39 mouse cellular contexts compared by ENCODE assay signal in genomic region chr16:17853263-17853662, GRCm38 (mm10). TPM values are rescaled to one million over a fixed set of nuclear protein-coding genes. Genes with fewer than 3 reads are reported as not detected.
"Had no signal": no experiment of that assay in that cellular context is flagged by ENCODE, and none has a peak within 500 bp of the region (broad histone marks: within the 10 kb centered on the region; RNA-seq: fewer than 3 reads in every experiment).

No protein-coding gene starts in this region.

- H3K27me3 ChIP-seq: heart, embryonic 13.5 days; heart, embryonic 15.5 days; hindbrain, embryonic 12.5 days; hindbrain, embryonic 13.5 days; hindbrain, embryonic 15.5 days; intestine, embryonic 15.5 days; kidney, embryonic 15.5 days had no signal

- H3K4me1 ChIP-seq: heart, embryonic 13.5 days; heart, embryonic 15.5 days; hindbrain, embryonic 10.5 days; hindbrain, embryonic 12.5 days; hindbrain, embryonic 13.5 days; hindbrain, embryonic 15.5 days; intestine, embryonic 15.5 days; kidney, embryonic 15.5 days had no signal

- H3K27ac ChIP-seq: heart, embryonic 13.5 days; heart, embryonic 15.5 days; hindbrain, embryonic 10.5 days; hindbrain, embryonic 12.5 days; hindbrain, embryonic 13.5 days; hindbrain, embryonic 14.5 days; hindbrain, embryonic 15.5 days; hindbrain, postnatal 0 days; intestine, embryonic 15.5 days; kidney, embryonic 15.5 days; kidney, postnatal 0 days; layer of hippocampus, adult 2 months; left cerebral cortex, adult 2 months had no signal

- H3K4me3 ChIP-seq: heart, embryonic 13.5 days; heart, embryonic 15.5 days; hindbrain, embryonic 10.5 days; hindbrain, embryonic 12.5 days; hindbrain, embryonic 13.5 days; hindbrain, embryonic 15.5 days; intestine, embryonic 15.5 days; kidney, embryonic 15.5 days; layer of hippocampus, adult 2 months; left cerebral cortex, adult 2 months had no signal

- DNase-seq: heart, postnatal 10 days; heart, postnatal 14 days; heart, postnatal 36 days; heart, postnatal 4 days; kidney, adult 11 months; kidney, adult 18-20 months; kidney, adult 2 months; kidney, adult 8-10 months; kidney, adult 9 months; kidney, postnatal 10 days; kidney, postnatal 14 days; kidney, postnatal 36 days; kidney, postnatal 4 days; layer of hippocampus, adult 9-11 months; layer of hippocampus, postnatal 36 days had no signal

RNA-seq across cellular contexts. Expression of gene B830017H08Rik, which starts 20.3 kb away (rescaled TPM):
- polyA plus RNA-seq: heart, embryonic 13.5 days; heart, embryonic 14.5 days; heart, embryonic 15.5 days; heart, embryonic 16.5 days; heart, postnatal 0 days; inflammation-experienced regulatory T-cells, adult 6 months; intestine, embryonic 14.5 days; intestine, embryonic 15.5 days; intestine, embryonic 16.5 days; intestine, postnatal 0 days; kidney, embryonic 14.5 days; large intestine, adult 2 months had no signal

RNA-seq across cellular contexts. Expression of gene Gm20518, which starts 38.2 kb away (rescaled TPM):
- polyA plus RNA-seq: heart, embryonic 14.5 days; intestine, postnatal 0 days had no signal

RNA-seq across cellular contexts. Expression of gene Tssk1, which starts 40.8 kb away (rescaled TPM):
- polyA plus RNA-seq: heart, embryonic 14.5 days; hindbrain, embryonic 10.5 days; hindbrain, embryonic 16.5 days; intestine, embryonic 14.5 days; intestine, embryonic 15.5 days; kidney, embryonic 14.5 days; kidney, embryonic 15.5 days; kidney, embryonic 16.5 days had no signal
